Mouse (Mus musculus): ENCODE data around the gene Gm17545. TPM values are rescaled to one million over a fixed set of nuclear protein-coding genes. Genes with fewer than 3 reads are reported as not detected.

The Gm17545 gene
- polyA plus RNA-seq, 1 experiment from 2014 or later: not detected

DNA sequence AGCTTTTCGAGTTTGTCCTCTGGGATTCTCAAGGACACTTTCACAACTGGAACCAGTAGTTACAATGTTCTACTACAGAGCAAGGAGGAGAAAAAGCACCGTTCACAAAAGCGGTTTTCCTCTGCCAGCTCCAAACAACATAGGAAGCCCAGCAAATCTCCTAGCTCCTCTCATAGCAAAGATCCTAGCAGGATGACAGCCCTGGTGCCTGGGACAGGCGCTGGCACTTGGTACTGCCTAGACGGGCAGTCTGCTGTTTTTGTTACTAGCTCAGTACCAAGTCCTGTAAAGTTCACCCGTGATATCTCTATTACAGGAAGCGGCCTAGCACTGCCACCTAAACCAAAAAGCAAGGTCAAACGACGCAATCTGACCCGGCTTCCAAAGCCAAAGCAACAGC lies 29.9 kb upstream of the Gm17545 start:
- no peak for ATAC-seq (ENCODE audit: low FRiP score)
- H3K4me2 ChIP-seq: no peak overlapping the region
- H3K36me3 ChIP-seq: peaks cover 6% of the 10 kb centered on the region; the same call in 1 of the 2 replicates
- H3K4me3 ChIP-seq (replicated peaks): no peak overlapping the region
- 79% methylated on average over 10 of the region's 10 CpGs for WGBS
- H3K4me1 ChIP-seq: 0 out of 2 replicates have a peak, but pooled peaks cover 2% of the 10 kb centered on the region
- no peaks in the 10 kb centered on the region for H3K27me3 ChIP-seq (replicated peaks)
- H3K9ac ChIP-seq (replicated peaks): no peak overlapping the region
- H3K27ac ChIP-seq (replicated peaks): no peak overlapping the region
- H3K9me3 ChIP-seq (replicated peaks): no peaks in the 10 kb centered on the region

DNA sequence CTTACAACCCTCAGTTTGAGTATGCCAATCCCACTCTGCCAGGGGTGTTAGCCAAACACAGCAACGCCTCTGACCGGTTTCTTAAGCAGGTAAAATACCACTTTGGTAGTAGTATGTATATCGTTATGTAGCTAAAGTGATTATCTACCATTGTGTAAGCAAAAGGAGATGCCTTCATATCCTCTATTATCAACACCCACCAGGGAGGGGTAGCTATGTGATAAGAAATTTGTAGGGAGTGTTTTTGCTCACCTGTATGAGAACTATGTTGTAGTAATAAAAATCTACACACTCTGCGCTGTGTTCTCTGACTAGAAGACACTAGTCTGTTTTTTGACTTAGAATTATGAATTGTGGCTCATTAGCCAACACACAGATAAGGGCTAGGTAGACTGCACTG lies 29.4 kb upstream of the Gm17545 start:
- Histone ChIP-seq H3K27me3 (replicated peaks) (no peaks in the 10 kb centered on the region), H3K4me1 (0 out of 2 replicates have a peak, but pooled peaks cover 2% of the 10 kb centered on the region), H3K27ac (replicated peaks) (no peak overlapping the region), H3K9ac (replicated peaks) (no peak overlapping the region), H3K9me3 (replicated peaks) (no peaks in the 10 kb centered on the region), H3K4me2 (no peak overlapping the region), H3K4me3 (replicated peaks) (no peak overlapping the region), H3K36me3 (peaks cover 6% of the 10 kb centered on the region; the same call in 1 of the 2 replicates)
- WGBS: 94% methylated on average over 4 of the region's 4 CpGs
- ATAC-seq (ENCODE audit: low FRiP score): no peak

DNA sequence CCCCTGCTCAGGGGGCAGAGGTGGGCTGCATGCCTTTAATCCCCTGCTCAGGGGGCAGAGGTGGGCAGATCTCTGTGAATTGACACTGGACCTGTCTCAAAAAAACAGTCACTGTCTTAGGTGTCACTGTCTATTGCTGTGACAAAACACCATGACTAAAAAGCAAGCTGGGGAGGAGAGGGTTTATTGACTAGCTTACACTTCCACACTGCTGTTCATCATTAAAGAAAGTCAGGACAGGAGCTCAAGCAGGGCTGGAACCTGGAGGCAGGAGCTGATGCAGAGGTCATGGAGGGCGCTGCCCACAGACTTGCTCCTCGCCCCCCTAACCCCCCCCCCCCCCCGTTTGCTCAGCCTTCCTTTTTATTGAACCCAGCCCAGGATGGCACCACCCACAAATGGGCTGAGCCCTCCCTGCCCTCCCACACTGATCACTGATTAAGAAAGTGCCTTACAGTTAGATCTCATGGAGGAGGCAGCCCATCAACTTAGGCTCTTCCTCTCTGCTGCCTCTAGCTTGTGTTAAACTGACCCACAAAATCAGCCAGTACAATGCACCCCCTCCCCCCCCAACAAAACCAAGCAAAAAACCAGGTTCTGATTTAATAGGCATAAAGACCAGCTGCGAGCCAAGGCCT lies 25.9 kb upstream of the Gm17545 start:
- Histone ChIP-seq H3K27me3 (replicated peaks) (no peaks in the 10 kb centered on the region), H3K4me1 (0 out of 2 replicates have a peak, but pooled peaks cover 4% of the 10 kb centered on the region), H3K27ac (replicated peaks) (no peak overlapping the region), H3K9me3 (replicated peaks) (no peaks in the 10 kb centered on the region), H3K4me3 (replicated peaks) (no peak overlapping the region), H3K4me2 (no peak overlapping the region), H3K36me3 (peaks cover 10% of the 10 kb centered on the region; the same call in 1 of the 2 replicates), H3K9ac (replicated peaks) (no peak overlapping the region)
- WGBS: 33% methylated on average over 4 of the region's 4 CpGs
- ATAC-seq (ENCODE audit: low FRiP score): no peak

DNA sequence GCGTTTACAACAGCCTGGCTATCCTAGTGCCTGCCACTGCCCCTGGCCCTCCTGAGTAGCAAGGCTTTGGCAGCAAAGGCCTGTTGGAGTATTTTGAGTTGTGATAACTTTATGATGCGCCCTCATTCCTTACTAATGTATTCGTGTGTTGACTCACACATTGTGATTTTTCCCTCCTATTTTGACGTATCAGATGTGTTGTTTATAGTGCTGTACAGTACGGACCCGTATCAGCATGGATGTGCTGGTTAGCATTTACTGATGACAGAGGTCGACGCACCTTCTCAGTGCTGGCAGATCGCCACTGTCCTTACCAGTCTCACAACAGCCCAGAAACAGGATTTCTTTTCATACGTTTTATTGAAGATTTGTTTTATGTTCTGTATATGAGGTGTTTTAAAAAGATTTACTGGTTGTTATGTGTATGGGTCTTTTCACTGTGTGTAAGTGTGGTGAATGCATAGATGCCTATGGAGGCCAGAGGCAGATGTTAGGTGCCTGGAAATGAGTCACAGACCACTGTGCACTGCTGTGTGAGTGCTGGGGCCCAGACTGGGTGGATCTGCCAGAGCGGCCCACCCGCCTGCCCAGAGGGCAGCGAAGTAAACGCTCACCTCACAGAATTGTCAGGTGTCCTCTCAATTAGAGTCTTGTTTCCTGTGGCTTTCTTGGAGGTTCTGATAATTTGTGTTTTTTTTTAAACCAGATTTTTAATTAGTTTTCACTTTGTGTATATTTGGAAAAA lies 25.3 kb upstream of the Gm17545 start:
- Histone ChIP-seq H3K4me2 (no peak overlapping the region), H3K36me3 (peaks cover 10% of the 10 kb centered on the region; the same call in 1 of the 2 replicates), H3K4me1 (0 out of 2 replicates have a peak, but pooled peaks cover 4% of the 10 kb centered on the region), H3K4me3 (replicated peaks) (no peak overlapping the region), H3K27ac (replicated peaks) (no peak overlapping the region), H3K27me3 (replicated peaks) (no peaks in the 10 kb centered on the region), H3K9me3 (replicated peaks) (no peaks in the 10 kb centered on the region), H3K9ac (replicated peaks) (no peak overlapping the region)
- ATAC-seq (ENCODE audit: low FRiP score): no peak
- WGBS: 80% methylated on average over 14 of the region's 14 CpGs

DNA sequence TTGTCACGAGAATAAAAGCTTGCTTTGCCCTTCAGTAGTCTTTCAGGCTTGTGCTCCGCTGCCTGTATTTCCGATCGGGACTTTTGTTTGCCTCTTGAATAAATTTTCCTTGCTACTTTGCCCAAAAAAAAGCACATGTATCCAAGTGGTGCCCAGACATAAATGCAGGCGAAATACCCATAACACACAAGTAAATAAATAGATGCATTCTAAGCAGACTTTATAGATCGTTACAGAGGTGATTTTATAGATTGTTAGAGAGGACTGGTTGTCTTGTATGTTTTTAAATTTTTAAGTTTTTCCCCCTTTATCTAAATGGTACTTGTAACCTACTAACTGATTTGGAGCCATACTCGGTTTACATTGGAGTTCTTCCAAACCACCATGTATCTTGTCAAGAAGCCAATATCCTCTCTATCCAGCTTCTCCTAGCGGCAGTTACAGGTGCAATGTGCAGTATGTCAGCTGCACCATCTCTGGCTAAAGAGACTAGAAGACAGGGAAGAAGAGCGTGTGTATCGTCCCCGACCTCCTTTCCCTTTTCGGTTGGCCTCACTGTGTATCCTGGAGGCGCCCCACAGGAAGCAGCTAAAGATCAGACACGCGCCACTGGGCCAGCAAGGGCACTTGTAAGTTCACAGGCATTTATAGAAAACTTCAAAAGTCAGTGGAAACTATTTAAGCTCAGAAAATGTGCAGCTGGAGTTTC lies 24.4 kb upstream of the Gm17545 start:
- 75% methylated on average over 15 of the region's 15 CpGs for WGBS
- Histone ChIP-seq H3K36me3 (peaks cover 11% of the 10 kb centered on the region; the same call in 1 of the 2 replicates), H3K4me3 (replicated peaks) (no peak overlapping the region), H3K27ac (replicated peaks) (no peak overlapping the region), H3K4me2 (no peak overlapping the region), H3K27me3 (replicated peaks) (no peaks in the 10 kb centered on the region), H3K4me1 (0 out of 2 replicates have a peak, but pooled peaks cover 4% of the 10 kb centered on the region), H3K9ac (replicated peaks) (no peak overlapping the region), H3K9me3 (replicated peaks) (no peaks in the 10 kb centered on the region)
- ATAC-seq (ENCODE audit: low FRiP score): no peak

DNA sequence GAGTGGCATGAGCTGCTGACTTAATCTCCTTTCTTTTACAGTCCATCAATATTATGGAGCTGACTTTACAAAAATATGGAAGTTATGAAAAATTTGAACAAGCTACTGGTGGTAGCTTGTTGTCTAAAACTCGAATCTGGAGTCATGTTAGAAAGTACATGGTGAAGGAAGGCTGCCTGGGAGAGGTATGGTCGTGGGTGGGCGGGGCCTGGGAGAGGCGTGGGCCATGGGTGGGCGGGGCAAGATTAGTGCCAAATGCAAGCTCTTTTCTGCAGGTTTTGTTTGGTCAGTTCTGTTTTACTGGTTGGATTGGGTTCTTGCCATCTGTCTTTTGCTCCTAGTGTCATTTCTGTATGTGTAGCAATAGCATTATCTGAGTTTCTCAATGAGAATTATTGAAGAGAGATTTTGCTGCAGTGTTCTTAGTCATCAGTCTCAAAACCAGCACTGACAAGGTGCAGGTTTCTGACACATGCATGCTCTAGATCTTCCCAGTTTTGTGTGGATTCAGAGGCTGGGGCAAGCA lies 23.7 kb upstream of the Gm17545 start:
- H3K4me2 ChIP-seq: no peak overlapping the region
- H3K4me3 ChIP-seq (replicated peaks): no peak overlapping the region
- H3K27ac ChIP-seq (replicated peaks): no peak overlapping the region
- no peak for ATAC-seq (ENCODE audit: low FRiP score)
- H3K9me3 ChIP-seq (replicated peaks): no peaks in the 10 kb centered on the region
- H3K36me3 ChIP-seq: peaks cover 16% of the 10 kb centered on the region
- H3K27me3 ChIP-seq (replicated peaks): no peaks in the 10 kb centered on the region
- H3K4me1 ChIP-seq: 0 out of 2 replicates have a peak, but pooled peaks cover 4% of the 10 kb centered on the region
- H3K9ac ChIP-seq (replicated peaks): no peak overlapping the region
- WGBS: 50% methylated on average over 5 of the region's 5 CpGs

DNA sequence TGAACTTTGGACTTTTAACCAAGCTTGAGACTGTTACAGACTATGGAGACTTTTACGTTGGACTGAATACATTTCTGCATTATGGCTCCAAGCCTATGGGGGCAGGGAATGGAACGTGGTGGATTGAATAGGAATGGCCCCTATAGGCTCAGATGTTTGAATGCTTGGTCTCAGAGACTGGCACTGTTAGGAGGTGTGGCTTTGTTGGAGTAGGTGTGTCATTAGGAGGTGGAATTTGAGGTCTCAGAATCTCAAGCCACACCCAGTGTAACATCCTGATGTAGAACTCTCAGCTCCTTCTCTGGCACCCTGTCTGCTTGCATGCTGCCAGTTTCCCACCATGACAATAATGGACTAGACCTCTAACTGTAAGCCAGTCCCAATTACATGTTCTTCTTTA lies 20.9 kb upstream of the Gm17545 start:
- H3K9me3 ChIP-seq (replicated peaks): no peaks in the 10 kb centered on the region

DNA sequence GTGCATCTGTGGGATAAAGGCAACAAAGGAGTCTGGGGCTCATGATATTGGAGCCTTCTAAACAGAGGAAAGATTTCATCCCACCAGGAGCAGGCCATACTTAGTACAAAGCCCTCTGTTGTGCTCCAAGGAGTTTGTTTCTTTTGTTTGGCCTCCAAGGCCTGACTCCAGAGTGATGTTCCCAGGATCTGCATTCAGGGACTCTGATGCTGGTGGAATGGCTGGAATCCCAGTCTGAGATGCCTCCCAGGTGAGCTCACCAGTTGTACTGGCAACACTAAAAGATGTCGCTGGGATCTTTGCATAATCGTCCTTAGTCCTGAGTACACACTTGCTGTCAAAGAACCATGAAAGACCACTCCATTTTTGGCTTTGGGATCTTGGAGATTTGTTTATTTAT lies 20.0 kb upstream of the Gm17545 start:
- H3K4me3 ChIP-seq (replicated peaks): no peak overlapping the region
- no peak overlapping the region for H3K27ac ChIP-seq (replicated peaks)
- H3K4me1 ChIP-seq: 0 out of 2 replicates have a peak, but pooled peaks cover 3% of the 10 kb centered on the region
- H3K4me2 ChIP-seq: no peak overlapping the region
- no peak overlapping the region for H3K9ac ChIP-seq (replicated peaks)
- H3K27me3 ChIP-seq (replicated peaks): no peaks in the 10 kb centered on the region
- WGBS: 89% methylated on average over 2 of the region's 2 CpGs
- ATAC-seq (ENCODE audit: low FRiP score): no peak
- H3K36me3 ChIP-seq: peaks cover 25% of the 10 kb centered on the region
- H3K9me3 ChIP-seq (replicated peaks): no peaks in the 10 kb centered on the region

More for the DNA sequence above, 20.9 kb upstream of the Gm17545 start:
- 75% methylated on average over 2 of the region's 2 CpGs for WGBS
- Histone ChIP-seq H3K27me3 (replicated peaks) (no peaks in the 10 kb centered on the region), H3K9ac (replicated peaks) (no peak overlapping the region), H3K36me3 (peaks cover 21% of the 10 kb centered on the region), H3K4me1 (0 out of 2 replicates have a peak, but pooled peaks cover 4% of the 10 kb centered on the region), H3K27ac (replicated peaks) (no peak overlapping the region), H3K4me2 (no peak overlapping the region), H3K4me3 (replicated peaks) (no peak overlapping the region)
- ATAC-seq (ENCODE audit: low FRiP score): no peak

DNA sequence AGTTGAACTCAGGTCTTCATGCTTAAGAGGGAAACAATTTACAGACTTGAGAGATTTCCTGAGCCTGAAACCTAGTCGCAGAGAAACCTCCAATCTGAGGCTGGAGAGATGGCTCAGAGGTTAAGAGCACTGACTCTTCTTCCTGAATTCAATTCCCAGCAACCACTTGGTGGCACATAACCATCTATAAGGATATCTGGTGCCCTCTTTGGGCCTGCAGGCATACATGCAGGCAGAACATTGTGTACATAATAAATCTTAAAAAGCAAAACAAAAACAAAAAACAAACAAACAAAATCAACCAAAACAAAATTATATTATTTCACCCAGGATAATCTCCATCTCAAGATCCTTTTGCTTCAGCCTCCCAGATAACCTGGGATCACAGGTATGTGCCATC lies 15.3 kb upstream of the Gm17545 start:
- no peak overlapping the region for H3K4me3 ChIP-seq (replicated peaks)
- no peak overlapping the region for H3K9ac ChIP-seq (replicated peaks)
- no peaks in the 10 kb centered on the region for H3K27me3 ChIP-seq (replicated peaks)
- H3K4me1 ChIP-seq: no peaks in the 10 kb centered on the region
- 69% methylated on average over 1 of the region's 1 CpGs for WGBS
- H3K27ac ChIP-seq (replicated peaks): no peak overlapping the region
- no peak for ATAC-seq (ENCODE audit: low FRiP score)
- H3K4me2 ChIP-seq: no peak overlapping the region
- peaks cover 42% of the 10 kb centered on the region for H3K36me3 ChIP-seq
- no peaks in the 10 kb centered on the region for H3K9me3 ChIP-seq (replicated peaks)

DNA sequence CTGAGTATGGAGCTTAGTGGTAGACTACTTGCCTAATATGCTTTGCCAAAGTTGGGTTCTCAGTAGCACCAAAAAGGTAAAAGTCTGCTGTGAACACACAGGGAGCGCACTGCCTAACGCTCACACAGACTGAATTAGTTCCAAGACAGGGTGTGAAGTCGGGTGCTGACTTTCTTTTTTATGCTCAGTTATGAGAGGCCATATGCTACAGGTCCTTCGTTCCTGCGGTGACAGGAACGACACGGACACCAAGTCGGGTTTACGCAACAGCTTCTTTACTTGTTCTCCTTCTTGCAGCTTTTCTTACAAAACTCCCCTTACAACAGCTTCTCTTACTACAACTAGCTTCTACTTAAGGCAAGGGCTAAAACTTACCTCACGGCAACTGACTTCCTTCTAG lies 10.9 kb upstream of the Gm17545 start:
- Histone ChIP-seq H3K9me3 (replicated peaks) (no peaks in the 10 kb centered on the region), H3K27me3 (replicated peaks) (no peaks in the 10 kb centered on the region), H3K36me3 (peaks cover 53% of the 10 kb centered on the region), H3K4me1 (no peaks in the 10 kb centered on the region), H3K9ac (replicated peaks) (no peak overlapping the region), H3K4me2 (no peak overlapping the region), H3K27ac (replicated peaks) (no peak overlapping the region), H3K4me3 (replicated peaks) (no peak overlapping the region)
- ATAC-seq (ENCODE audit: low FRiP score): no peak
- WGBS: 91% methylated on average over 10 of the region's 10 CpGs

DNA sequence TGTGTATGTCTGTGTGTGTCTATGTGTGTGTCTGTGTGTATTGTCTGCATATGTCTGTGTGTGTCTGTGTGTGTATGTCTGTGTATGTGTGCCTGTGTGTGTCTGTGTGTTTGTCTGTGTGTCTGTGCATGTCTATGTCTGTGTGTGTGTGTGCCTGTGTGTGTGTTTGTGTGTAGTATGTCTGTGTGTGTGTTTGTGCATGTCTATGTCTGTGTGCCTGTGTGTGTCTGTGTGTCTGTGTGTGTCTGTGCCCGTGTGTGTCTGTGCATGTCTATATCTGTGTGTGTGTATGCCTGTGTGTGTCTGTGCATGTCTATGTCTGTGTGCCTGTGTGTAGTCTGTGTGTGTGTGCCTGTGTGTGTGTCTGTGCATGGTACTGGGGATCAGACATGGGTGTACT lies 9.0 kb upstream of the Gm17545 start:
- Histone ChIP-seq H3K9ac (replicated peaks) (no peak overlapping the region), H3K4me1 (no peaks in the 10 kb centered on the region), H3K4me2 (no peak overlapping the region), H3K27me3 (replicated peaks) (no peaks in the 10 kb centered on the region), H3K27ac (replicated peaks) (no peak overlapping the region), H3K36me3 (peaks cover 62% of the 10 kb centered on the region), H3K9me3 (replicated peaks) (no peaks in the 10 kb centered on the region), H3K4me3 (replicated peaks) (no peak overlapping the region)
- 63% methylated on average over 1 of the region's 1 CpGs for WGBS
- no peak for ATAC-seq (ENCODE audit: low FRiP score)
